9 mouse cellular contexts compared by ENCODE assay signal in the genomic region with DNA sequence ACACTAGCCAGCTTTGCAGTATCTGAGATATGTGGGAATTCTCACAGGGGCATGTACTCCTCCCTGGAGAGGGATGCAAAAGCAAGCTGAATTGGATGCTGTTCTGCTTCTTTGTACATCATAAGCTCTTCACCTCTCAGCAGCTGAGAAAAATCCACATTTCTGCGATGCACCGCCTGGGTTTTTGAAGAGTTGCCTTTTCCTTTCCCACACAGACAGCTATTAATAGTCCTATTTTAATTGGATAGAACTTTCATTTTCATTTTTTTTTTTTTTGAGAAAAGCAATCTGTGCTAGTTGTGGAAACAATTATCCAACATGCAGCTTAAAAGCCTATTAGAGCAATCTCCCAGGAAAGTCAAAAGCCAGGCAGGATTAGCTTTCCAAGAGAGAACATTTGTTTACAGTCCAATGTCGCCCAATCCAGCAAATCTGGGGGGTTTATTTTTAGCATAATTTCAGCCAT.
DNase-seq lines count a peak whose midpoint lies in the region; ATAC-seq and TF ChIP-seq lines count a peak whose summit lies in the region.
"Had no signal": no experiment of that assay in that cellular context is flagged by ENCODE, and none has a peak within 500 bp of the region (broad histone marks: within the 10 kb centered on the region; RNA-seq: fewer than 3 reads in every experiment).

No protein-coding gene starts in this region.

- peak; percentile 96 for DNase-seq in heart, adult 11 months
- no peak for DNase-seq in heart, embryonic 10.5 days (ENCODE audit: low spot score)
- DNase-seq in kidney, postnatal 0 days (ENCODE audit: low spot score): peak; percentile 85
- peak; percentile 17 to 55 for DNase-seq in lung, postnatal 4 days
- peak; percentile 91 for DNase-seq in telencephalon, adult 2 months (ENCODE audit: low read depth, low spot score)
- no peak for DNase-seq in cerebellum, adult 9-10 months
- DNase-seq in cerebellum, postnatal 36 days: no peak

- 74% methylated on average over 3 of the region's 3 CpGs for WGBS in heart, embryonic 10.5 days
- 30% methylated on average over 3 of the region's 3 CpGs for WGBS in forebrain, embryonic 16.5 days
- 62% methylated on average over 3 of the region's 3 CpGs for WGBS in kidney, postnatal 0 days

- 0 out of 2 replicates have a peak, but pooled peaks cover 2% of the 10 kb centered on the region for H3K36me3 ChIP-seq in heart, embryonic 10.5 days
- no peaks in the 10 kb centered on the region for H3K36me3 ChIP-seq in forebrain, embryonic 16.5 days (ENCODE audit: control insufficient read depth, insufficient read depth)
- H3K36me3 ChIP-seq in kidney, postnatal 0 days (ENCODE audit: insufficient read depth, low read length): no peaks in the 10 kb centered on the region
- H3K36me3 ChIP-seq: liver, embryonic 15.5 days had no signal

- no peaks in the 10 kb centered on the region for H3K4me1 ChIP-seq in heart, embryonic 10.5 days
- H3K4me1 ChIP-seq in forebrain, embryonic 16.5 days (replicated peaks; ENCODE audit: control insufficient read depth, insufficient read depth, low read length): peaks cover 7% of the 10 kb centered on the region
- H3K4me1 ChIP-seq in kidney, postnatal 0 days (replicated peaks; ENCODE audit: insufficient read depth, low read length): no peaks in the 10 kb centered on the region
- H3K4me1 ChIP-seq: liver, embryonic 15.5 days had no signal

- ATAC-seq in forebrain, embryonic 16.5 days: peak; percentile 83
- no peak for ATAC-seq in kidney, postnatal 0 days (replicated peaks; ENCODE audit: low FRiP score, low read depth)

- no peak overlapping the region for H3K4me3 ChIP-seq in heart, embryonic 10.5 days
- no peak overlapping the region for H3K4me3 ChIP-seq in forebrain, embryonic 16.5 days (replicated peaks; ENCODE audit: low read length)
- no peak overlapping the region for H3K4me3 ChIP-seq in kidney, postnatal 0 days (replicated peaks; ENCODE audit: low read depth, low read length)
- H3K4me3 ChIP-seq: liver, embryonic 15.5 days had no signal

- TF ChIP-seq CTCF in kidney, postnatal 0 days (IDR thresholded peaks at IDR 0.05; ENCODE audit: low read depth): no peak

- no peaks in the 10 kb centered on the region for H3K27me3 ChIP-seq in heart, embryonic 10.5 days (ENCODE audit: insufficient read depth, poor library complexity, severe bottlenecking)
- H3K27me3 ChIP-seq in forebrain, embryonic 16.5 days (replicated peaks; ENCODE audit: control insufficient read depth, insufficient read depth, low read length): no peaks in the 10 kb centered on the region
- no peaks in the 10 kb centered on the region for H3K27me3 ChIP-seq in kidney, postnatal 0 days (ENCODE audit: insufficient read depth, low read length)
- H3K27me3 ChIP-seq: liver, embryonic 15.5 days had no signal

- peak overlapping the region; percentile 30; the same call in 1 of the 2 replicates for H3K9ac ChIP-seq in forebrain, embryonic 16.5 days (replicated peaks; ENCODE audit: low read depth, low read length)
- no peak overlapping the region for H3K9ac ChIP-seq in kidney, postnatal 0 days (ENCODE audit: low read depth, low read length)
- H3K9ac ChIP-seq: liver, embryonic 15.5 days had no signal

- no peak overlapping the region; the same call in 1 of the 2 replicates for H3K4me2 ChIP-seq in forebrain, embryonic 16.5 days (ENCODE audit: low read length)
- no peak overlapping the region for H3K4me2 ChIP-seq in kidney, postnatal 0 days (ENCODE audit: low read length)
- H3K4me2 ChIP-seq: liver, embryonic 15.5 days had no signal

- H3K9me3 ChIP-seq in heart, embryonic 10.5 days: no peaks in the 10 kb centered on the region
- H3K9me3 ChIP-seq in forebrain, embryonic 16.5 days (ENCODE audit: control insufficient read depth, low read length): no peaks in the 10 kb centered on the region
- H3K9me3 ChIP-seq in kidney, postnatal 0 days (replicated peaks; ENCODE audit: low read length): no peaks in the 10 kb centered on the region
- H3K9me3 ChIP-seq: liver, embryonic 15.5 days had no signal

- H3K27ac ChIP-seq in heart, embryonic 10.5 days: no peak overlapping the region
- H3K27ac ChIP-seq in forebrain, embryonic 16.5 days (ENCODE audit: low read length): peak overlapping the region; percentile 85
- H3K27ac ChIP-seq in kidney, postnatal 0 days: peak overlapping the region; percentile 66
- H3K27ac ChIP-seq: liver, embryonic 15.5 days had no signal

Comparison
In these comparisons a context has a peak if more than half of its experiments do, and no peak if none do; other contexts are left out.
1. DNase-seq: peak in heart, adult 11 months (single experiment), kidney, postnatal 0 days (single experiment), lung, postnatal 4 days (2 of 2) and telencephalon, adult 2 months (single experiment); none in heart, embryonic 10.5 days (single experiment), cerebellum, adult 9-10 months (single experiment) and cerebellum, postnatal 36 days (0 of 2).